Mouse (Mus musculus): ENCODE data around the gene Snrnp25.

DNA sequence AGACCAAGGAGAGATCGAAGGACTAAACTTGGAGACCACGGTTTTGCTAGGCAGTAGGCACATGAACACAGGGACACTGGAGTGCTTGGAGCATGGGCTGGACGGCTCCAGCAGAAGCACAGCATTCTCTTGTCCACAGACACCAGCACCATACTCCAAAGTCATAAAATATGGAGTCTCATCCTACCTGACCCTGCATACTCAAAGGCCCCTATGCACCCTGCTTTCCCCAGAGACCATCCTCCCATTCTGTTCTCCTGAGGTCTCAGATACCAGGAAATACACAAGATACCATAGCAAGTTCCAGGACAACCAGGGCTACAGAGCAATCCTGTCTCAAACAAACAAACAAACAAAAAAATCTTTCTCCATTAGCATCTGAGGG, 32.2 kb downstream of the Snrnp25 start:
- no peak for TF ChIP-seq CTCF (IDR thresholded peaks at IDR 0.05; ENCODE audit: low read depth)
- TF ChIP-seq EP300 (optimal IDR thresholded peaks at IDR 0.05) = no peak
